Mouse (Mus musculus) mouse embryonic stem cell (cell line): Measurements from ENCODE around the gene Pik3cb.

Experiments used
- in situ Hi-C, 2 experiments: fragments of 300-500 bp; cut with MboI; formaldehyde crosslinking; loops; 1 replicate in 1 of 2; 3 replicates in 1 of 2; pipeline ENCODE4 v1.14.3; 2019 to 2020; ENCODE audit warnings: low sequenced_read_pairs in 2 of 2, low pct_unique_long_range_greater_than_20kb in 1 of 2, mixed read lengths in 1 of 2; ENCODE audit not compliant: unreplicated experiment in 1 of 2

Pik3cb gene

DNA sequence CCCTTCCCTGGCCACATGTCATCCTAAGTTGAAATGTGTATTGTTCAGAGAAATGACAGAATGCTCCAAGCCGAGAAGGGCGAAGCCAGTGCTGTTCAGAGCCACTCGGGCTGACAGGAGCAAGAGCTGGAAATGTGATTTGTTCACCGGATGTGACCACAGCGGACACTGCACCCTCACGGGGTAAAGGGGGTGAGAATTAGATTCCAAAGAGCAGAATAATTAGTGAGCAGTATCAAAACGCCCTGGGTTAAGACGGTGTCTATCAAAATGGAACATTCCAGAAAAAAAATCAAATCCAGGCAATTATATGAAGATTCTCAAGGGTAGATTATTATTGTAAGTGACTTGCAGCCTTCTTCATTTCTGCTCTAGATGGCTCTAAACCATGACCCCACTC is 106.3 kb downstream of the Pik3cb start:
- in situ Hi-C loops: no loop called here

DNA sequence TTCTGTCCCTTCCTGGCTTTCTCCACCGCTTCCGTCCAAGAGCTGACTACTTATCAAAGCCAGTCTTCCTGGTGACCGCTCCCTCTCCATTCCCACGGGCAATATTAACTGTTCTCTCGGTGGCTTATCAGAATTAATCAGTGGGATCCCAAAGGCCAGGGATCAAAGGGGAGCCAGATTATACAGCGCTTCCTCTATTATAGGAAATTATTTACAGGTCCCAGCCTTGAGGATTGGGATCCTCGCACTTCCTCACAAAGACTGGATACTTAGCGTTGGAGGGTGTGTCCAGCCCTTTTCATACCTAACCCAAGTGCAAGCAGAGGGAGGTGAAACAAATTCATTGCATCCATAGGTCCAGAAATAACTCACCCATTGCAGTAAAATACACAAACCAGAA is 108.4 kb downstream of the Pik3cb start:
- in situ Hi-C loops: no loop called here

DNA sequence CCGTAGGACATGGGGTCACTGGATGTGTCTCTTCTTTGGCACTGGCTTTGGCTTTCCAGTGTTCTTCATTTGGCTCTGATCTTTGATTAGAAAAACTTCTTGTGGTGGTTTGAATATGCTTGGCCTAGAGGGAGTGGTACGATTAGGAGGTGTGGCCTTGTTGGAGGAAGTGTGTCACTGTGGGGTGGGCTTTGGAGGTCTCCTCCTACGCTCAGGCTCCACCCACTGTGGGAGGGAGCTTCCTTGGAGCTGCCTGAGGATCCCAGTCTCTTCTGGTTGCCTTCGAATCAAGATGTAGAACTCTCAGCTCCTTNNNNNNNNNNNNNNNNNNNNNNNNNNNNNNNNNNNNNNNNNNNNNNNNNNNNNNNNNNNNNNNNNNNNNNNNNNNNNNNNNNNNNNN is 118.7 kb downstream of the Pik3cb start:
- in situ Hi-C loops: no loop called here

DNA sequence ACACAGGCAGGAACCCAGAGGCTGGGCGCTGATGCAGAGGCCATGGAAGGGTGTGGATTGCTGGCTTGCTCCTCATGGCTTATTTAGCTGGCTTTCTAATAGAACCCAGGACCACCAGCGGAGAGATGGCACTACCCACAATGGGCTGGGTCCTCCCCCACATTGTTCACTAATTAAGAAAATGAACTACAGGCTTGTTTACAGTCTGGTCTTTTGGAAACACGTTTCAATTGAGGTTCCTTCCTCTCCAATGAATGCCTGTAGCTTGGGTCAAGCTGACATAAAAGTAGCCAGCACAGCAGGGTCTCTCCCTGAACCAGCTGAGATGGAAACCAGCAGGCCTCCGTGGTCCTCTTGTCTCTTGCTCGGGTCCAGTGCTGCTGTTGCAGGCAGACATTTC is 119.3 kb downstream of the Pik3cb start:
- in situ Hi-C loops: no loop called here

DNA sequence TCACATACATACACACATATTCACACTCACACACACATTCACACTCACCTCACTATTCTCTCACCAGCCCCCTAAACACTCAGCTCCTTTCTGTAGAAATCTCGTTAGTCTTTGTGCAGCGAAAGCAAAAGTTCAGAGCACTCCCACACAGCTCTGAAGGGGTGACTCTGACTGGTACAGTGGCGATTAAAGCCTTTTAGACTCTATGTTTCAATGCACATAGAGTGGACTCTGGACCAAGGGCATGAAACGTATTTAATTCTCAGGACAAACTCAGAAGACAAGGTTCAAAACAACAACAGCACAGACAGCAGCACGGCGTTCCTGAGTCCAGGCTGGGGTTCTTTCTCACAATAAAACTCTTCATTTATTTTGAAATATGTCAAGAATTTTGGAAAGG is 122.7 kb downstream of the Pik3cb start:
- in situ Hi-C loops: no loop called here

DNA sequence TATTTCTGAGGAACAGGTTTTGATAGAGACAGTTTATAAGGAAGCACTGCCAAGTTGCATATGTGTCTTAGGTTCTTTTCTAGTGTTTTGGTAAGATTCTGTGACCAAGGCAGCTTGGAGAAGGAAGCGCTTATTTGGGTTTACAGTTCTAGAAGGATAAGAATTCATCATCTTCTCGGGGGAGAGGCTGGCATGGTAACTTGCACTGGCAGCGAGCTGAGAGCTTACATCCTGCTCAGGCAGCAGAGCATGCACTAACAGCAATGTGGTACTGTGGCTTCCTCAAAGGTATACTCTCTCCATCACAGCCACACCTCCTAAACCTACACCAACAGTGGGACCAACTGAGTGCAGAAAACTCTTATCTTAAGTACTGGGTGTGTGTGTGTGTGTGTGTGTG is 123.7 kb downstream of the Pik3cb start:
- in situ Hi-C loops: no loop called here

DNA sequence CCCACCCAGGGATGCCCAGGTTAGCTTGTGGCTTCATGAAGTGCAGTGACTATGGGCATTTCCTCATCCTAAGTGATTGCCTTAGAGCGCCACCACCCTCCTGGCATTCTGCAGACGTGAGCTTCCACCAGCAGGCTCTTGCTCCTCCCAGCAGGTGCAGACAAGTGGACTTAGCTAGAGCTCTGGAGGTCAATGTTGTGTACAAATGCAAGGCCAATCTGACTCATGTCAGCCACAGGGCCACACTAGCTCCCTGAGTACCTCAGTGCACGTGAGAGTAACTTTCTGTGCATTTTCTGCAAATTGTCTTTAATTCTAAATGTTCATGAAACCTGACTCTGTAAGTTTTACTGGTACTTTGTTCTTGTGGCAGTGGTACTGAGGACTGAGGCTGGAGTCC is 124.1 kb downstream of the Pik3cb start:
- in situ Hi-C loops: no loop called here

DNA sequence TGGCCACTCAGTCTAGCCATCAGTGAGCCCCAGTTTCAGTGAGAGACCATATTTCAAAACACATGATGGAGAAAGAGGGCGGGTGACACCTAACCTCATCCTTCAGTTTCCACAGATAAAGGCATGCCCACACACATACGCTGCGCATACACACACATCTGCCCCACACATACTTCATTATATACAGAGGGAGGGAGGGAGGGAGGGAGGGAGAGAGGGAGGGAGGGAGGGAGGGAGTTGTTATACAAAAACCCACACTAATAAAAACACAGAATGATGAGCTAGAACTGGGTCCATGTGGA is 130.6 kb downstream of the Pik3cb start:
- in situ Hi-C loops: no loop called here

DNA sequence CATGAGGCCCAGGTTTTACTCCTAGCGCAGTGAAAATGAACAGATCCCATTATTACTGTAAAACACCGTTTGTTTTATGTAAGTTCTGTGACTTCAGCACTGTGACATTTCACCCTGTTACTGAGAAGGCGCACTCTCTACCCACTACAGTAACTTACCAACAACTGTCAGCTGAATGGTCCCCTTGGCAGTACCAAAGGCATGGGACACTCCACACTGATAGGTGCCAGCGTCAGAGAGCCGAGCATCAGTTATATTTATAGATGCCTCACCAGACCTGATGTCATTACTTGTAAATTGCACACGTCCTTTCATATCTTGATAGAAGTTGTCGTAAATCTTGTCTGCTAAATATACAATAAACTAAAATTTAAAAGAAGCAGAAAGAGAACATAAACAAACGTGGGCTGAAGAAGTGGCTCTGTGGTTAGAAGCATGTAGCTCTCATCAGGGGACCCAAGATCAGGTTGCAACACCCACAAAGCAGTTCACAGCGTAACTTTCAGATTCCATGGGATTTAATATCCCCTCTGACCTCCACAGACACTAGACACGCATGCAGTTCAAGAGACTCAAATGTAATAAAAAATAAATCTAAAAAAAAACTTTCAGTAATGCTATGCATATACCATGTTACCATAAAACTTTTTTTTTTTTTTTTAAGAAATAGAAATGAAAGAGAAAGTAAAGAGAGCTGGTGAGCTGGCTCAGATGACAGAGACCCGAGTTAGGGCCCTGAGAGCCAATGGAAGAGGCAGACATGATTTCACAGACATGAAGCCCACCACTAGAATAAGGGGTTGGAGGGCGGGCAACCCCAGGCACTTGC is 131.1 kb downstream of the Pik3cb start:
- in situ Hi-C loops: no loop called here

DNA sequence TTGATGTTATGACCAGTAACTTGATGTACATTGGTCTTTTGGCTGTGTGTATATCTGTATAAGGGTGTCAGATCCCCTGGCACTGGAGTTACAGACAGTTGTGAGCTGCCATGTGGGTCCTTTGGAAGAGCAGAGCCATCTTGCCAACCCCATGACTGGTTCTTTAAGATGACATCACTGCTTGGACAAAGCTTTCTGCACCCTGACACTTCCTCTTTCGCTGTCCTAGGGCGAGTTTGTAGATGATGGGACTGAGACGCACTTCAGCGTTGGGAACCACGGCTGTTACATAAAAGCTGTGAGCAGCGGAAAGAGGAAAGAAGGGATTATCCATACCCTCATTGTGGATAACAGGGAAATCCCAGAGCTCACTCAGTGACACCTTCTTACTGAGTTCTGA is 139.1 kb downstream of the Pik3cb start:
- in situ Hi-C loops: no loop called here

DNA sequence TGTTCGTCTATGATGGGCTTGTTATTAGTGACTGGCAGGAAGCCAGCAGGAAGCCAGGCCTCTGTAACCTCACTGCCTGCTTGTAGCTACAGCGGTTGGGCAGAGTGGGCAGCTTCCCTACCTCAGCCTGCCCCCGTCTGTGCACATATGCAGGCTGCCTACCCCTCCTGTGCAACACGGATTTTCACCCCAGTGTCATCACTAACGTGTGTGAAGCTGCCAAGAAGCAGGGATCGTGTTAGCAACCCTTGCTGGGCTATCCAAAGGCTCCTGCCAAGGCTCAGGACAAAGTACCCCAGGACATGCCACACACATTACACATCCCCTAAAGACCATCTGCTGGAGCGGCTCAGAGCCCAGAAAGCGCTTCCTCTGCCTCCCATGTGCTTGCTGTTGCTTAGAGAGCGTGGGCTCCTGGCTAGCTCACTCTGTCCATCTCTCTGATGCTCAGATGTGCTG is 140.5 kb downstream of the Pik3cb start:
- in situ Hi-C loops: no loop called here

DNA sequence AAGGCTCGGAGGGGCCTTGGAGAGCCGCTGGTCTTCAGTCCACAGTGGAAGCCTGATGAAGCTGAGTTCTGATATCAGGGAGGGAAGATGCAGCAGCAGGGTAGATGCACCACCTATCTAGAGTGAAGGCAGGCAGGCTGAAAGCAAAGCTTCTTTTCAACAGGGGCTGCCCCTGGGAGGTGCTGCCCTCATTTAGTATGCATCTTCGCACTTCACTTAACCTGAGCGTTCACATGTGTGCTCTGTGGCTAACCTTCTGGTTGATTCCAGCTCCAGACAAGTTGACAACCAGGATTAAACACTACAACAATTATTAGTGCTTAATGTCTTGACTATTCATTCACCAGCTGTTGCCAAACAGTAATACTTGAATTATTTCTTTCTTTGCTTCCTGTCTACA is 146.3 kb downstream of the Pik3cb start:
- in situ Hi-C loops: no loop called here

DNA sequence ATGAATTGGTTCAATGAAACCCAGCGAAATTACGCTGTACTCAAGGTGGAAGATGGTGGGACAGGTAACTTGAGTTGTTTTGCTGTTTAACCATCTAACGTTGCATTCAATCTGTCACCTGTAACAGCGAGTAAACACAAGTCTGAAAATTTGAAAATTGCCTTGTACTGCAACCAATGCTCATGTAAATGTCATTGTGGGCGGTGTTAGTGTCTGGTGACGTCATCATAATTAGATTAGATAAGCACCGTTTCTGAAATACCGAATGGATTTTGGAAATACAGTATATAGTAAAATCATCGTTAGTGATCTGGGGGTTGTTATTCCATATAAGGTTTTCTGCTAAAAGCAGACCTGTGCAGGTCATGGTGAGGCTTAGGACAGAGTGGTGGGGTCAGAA is 153.3 kb downstream of the Pik3cb start:
- in situ Hi-C loops: no loop called here
